Mouse (Mus musculus): ENCODE measurements around the gene Neurl4. TPM values are rescaled to one million over a fixed set of nuclear protein-coding genes. Genes with fewer than 3 reads are reported as not detected.
A peak's percentile ranks its signal among the peaks of the same experiment; 100 is the strongest.
"Not testable (repeated sequence)": the region's sequence is repeated elsewhere in the genome, so short reads cannot be mapped to it uniquely, and the experiment has no call there.

Gene Neurl4
- 12.6 and 13.3 TPM in 2 replicates for polyA plus RNA-seq (2016; fragmentation: Nextera tagmentation; extraction: Ambion mirVana)

DNA sequence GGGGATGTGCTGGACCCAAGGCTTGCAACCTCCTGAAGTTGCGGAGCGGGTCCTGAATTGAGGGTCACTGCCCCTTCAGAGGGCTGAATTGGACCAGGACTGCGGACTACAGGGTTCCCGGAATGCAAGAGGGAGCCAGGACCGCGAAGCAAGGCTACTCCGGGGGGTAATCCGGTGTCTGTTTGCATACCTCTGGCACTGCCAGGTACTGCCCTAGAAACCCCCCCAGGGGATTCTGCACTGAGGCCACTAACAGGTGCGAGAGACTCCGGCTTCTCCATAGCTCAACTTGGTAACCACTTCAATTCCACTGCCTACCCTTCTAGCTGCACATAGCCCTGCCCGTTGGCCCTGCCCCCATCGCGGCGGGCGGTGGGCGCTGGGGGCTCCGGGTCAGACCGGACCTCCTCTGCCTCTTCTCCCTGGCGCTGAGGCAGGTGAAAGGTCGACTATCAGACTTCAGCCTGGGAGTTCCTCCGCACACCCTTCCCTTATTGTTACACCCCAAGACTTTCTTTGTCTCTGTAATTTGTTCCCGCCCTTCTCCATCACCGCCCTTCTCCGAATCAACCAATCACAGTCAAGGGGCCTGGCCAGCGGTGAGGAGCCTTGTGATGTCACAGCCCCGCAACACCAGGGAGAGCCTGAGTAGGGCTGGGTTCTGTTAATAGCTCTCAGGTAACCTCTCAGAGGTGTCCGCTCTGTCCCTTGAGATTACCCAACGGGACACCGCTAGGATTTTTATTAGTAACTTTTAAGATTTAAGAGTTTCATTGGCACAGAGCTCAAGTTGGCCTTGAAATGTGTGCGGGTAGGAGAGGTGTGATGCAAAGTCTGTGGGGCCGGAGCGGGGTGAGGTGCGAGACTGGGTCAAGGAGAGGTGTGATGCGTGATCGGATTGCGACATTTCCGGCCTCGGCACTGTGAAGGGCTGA lies at the start of gene Neurl4, which contains the start of gene 2810408A11Rik:
Neurl4 (plus strand) TSS at position 602 of the 935 bp plus-strand sequence.
2810408A11Rik (minus strand) TSS at position 517 of the 935 bp plus-strand sequence.
- Histone ChIP-seq H3K4me1 (peaks cover 45% of the 10 kb centered on the region), H3K27me3 (ENCODE audit: low read depth, poor library complexity, severe bottlenecking) (no peaks in the 10 kb centered on the region), H3K9me3 (replicated peaks) (no peaks in the 10 kb centered on the region), H3K27ac (peak within 1 kb of the TSS; percentile 99), H3K4me3 (peak within 1 kb of the TSS; percentile 91), H3K36me3 (peaks cover 44% of the 10 kb centered on the region)
- whole genome bisulfite sequencing, result 1% methylated on average over 38 of the region's 38 CpGs
- DNase-seq (ENCODE audit: low spot score), result peak; percentile 87

DNA sequence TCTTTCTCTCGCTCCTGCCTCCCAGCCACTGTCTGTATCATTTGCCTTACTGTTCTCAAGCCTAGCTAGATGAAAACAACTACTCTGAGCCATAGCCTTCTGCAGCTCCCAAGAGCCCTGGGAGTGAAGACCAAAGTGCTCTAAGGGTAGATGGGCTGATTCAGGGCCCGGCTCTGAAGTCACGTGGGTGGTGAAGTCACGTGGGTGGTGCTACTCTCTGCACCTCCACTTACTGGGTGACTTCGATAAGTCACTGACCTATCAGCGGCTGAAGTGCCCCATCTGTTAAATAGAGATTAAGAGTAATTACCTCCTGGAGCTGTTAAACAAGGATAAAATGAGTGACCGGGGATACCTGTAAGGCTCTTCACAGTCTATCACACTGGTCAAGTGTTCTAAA lies 46.9 kb upstream of the Neurl4 start:
- WGBS, result 77% methylated on average over 7 of the region's 7 CpGs
- DNase-seq (ENCODE audit: low spot score), result no peak
- 0 out of 2 replicates have a peak overlapping the region, but pooled peaks have one; percentile 19 for H3K27ac ChIP-seq
- H3K27me3 ChIP-seq (ENCODE audit: low read depth, poor library complexity, severe bottlenecking), result peaks cover 36% of the 10 kb centered on the region
- H3K9me3 ChIP-seq (replicated peaks), result no peaks in the 10 kb centered on the region
- H3K4me3 ChIP-seq, result no peak overlapping the region
- H3K36me3 ChIP-seq, result peaks cover 42% of the 10 kb centered on the region
- H3K4me1 ChIP-seq, result peaks cover 43% of the 10 kb centered on the region

DNA sequence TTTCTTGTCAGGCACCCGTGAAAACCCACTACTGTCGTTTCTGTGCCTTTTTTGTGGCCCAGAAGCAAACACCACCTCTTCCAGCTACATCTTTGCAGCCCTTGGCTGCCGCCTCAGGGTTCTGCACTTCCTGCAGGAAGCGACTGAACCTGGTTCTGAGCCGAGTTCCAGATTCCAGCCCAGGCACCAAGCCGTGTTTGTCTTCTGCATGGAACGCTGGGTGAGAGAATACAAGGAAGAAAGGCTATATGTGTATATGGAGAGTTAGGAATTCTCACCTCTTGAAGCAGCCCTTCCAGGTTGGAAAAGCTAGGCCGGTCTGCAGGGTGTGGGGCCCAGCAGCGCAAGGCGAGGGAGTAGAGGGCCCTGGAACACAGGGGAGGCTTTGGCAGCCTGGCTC lies 46.2 kb upstream of the Neurl4 start:
- Histone ChIP-seq H3K4me1 (peaks cover 43% of the 10 kb centered on the region), H3K27me3 (ENCODE audit: low read depth, poor library complexity, severe bottlenecking) (peaks cover 43% of the 10 kb centered on the region), H3K36me3 (peaks cover 35% of the 10 kb centered on the region), H3K4me3 (no peak overlapping the region), H3K27ac (0 out of 2 replicates have a peak overlapping the region, but pooled peaks have one; percentile 53), H3K9me3 (replicated peaks) (no peaks in the 10 kb centered on the region)
- 87% methylated on average over 10 of the region's 10 CpGs for WGBS
- no peak for DNase-seq (ENCODE audit: low spot score)

DNA sequence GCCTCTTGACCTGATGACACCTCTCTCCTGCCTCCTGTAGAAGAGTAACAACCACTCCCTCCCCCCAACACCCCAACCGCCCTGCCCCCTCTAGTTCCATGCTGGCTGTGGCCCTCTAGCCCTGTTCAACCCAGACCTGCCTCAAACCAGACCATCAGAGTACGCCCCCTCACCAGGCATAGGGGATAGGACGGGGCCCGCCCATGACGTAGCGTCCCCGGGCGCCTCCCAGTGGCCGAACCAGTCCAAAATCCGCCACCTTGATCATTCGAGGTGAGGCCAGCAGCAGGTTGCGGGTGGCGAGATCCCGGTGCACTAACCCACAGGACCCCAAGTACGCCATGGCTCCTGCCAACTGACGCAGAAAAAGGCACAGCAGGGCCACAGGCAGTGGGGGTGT lies 45.5 kb upstream of the Neurl4 start:
- Histone ChIP-seq H3K4me1 (peaks cover 42% of the 10 kb centered on the region), H3K9me3 (replicated peaks) (no peaks in the 10 kb centered on the region), H3K36me3 (peaks cover 29% of the 10 kb centered on the region), H3K27me3 (ENCODE audit: low read depth, poor library complexity, severe bottlenecking) (peaks cover 50% of the 10 kb centered on the region), H3K27ac (peak overlapping the region; percentile 53; the same call in 1 of the 2 replicates), H3K4me3 (peak overlapping the region; percentile 2)
- 24% methylated on average over 16 of the region's 16 CpGs for WGBS
- DNase-seq (ENCODE audit: low spot score), result peak; percentile 78

DNA sequence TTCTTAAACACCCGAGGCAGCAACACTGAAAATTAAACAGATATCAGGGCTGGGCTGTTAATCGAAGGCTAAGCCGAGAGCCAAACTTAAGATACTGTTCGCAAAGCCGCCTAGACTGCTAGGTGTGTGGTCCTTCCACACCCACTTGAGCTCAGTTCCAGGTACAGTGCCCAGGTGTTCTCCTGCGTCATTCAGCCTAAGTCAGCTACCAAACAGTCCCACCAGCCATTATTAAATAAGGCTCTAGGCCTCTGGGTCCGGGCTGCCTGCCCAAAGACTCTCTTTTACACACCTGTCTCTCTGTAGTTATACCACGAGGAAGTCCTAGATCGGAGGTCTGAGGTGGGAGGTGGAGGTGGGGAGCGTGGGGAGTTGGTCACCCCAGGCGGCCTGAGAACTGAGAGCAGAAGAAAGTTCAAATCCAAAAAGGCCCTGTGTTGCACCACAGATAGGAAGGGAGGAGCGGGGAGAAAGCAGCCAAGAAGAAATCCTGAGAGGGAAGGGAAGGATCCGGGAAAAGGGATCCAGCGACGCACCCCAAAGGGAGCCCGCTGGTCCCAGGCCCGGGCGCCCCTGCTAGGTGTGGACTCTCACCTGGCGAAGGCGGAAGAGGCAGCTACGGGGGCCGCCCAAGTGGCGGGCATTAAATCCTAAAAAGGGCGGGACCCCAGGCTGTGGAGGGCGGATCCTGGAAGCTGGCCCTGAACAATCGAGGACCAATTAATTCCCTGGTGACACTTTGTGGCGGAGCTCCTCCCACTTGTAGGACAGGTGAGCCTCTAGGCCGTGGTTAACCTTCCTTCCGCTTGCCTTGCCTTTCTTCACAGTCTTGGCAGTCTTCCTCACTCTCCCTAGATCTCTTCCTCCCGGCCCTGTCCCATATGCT lies 42.5 kb upstream of the Neurl4 start, which contains the start of gene Tnk1:
Tnk1 (minus strand) TSS at position 618 of the 886 bp plus-strand sequence.
- Histone ChIP-seq H3K4me1 (peaks cover 27% of the 10 kb centered on the region), H3K27me3 (ENCODE audit: low read depth, poor library complexity, severe bottlenecking) (peaks cover 50% of the 10 kb centered on the region), H3K9me3 (replicated peaks) (no peaks in the 10 kb centered on the region), H3K27ac (no peak within 1 kb of the TSS), H3K4me3 (peak within 1 kb of the TSS; percentile 20; the same call in 1 of the 2 replicates), H3K36me3 (no peaks in the 10 kb centered on the region)
- WGBS, result 19% methylated on average over 30 of the region's 30 CpGs
- no peak for DNase-seq (ENCODE audit: low spot score)

DNA sequence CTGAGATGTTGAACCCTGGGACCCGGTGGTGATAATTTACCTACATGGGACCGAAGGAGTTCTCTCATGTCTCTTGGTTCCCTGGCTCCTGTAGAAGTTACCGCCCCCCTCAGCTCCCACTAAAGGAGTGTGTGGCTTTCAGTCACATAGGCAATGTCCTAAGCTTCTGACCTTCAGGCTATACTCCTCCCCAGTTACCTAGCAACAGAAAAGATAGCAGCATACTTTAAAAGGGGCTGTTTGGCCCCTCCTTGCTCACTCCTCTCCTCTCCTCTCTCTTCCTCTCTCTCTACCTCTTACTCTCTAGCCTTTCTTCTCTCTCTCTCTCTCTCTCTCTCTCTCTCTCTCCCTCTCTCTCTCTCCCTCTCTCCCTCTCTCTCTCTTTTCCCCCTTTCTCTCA lies 37.1 kb upstream of the Neurl4 start:
- H3K9me3 ChIP-seq (replicated peaks); H3K36me3 ChIP-seq; H3K4me3 ChIP-seq; H3K4me1 ChIP-seq; DNase-seq (ENCODE audit: low spot score); H3K27ac ChIP-seq: not testable (repeated sequence)
- peaks cover 16% of the 10 kb centered on the region for H3K27me3 ChIP-seq (ENCODE audit: low read depth, poor library complexity, severe bottlenecking)
- 82% methylated on average over 3 of the region's 3 CpGs for WGBS

DNA sequence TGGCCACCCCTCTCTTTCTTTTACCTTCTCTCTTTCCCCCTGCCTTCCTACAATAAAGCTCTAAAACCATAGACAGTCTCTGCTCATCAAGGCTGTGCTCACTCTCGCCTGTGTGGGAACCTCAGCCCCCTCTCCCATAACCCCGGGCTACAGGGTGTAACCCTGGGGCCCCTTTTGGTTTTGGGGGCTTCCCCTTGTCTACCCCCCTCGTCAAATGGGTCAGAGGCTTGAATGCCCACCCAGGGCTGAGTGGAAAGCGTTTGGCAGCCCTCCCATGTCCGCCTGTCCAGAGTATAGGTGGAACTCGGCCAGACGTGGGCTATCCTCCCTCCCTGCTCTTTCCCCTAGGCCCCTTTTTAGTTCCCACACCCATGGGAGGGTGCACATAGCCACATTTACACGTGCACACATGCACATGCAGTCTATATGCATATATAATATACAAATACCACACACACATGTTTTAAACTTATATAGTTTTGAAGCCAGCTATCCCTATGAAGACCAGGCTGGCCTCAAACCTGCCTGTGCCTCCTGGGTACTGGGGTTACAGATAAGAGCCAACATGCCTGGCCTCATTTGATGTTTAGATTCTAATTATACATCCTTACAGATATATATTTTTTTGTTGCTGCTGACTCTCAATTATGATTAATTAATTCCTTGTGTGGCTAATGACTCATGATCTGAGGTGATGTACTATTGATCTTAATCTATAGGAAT lies 36.6 kb upstream of the Neurl4 start:
- WGBS, result 63% methylated on average over 8 of the region's 8 CpGs
- Histone ChIP-seq H3K27me3 (ENCODE audit: low read depth, poor library complexity, severe bottlenecking) (peaks cover 11% of the 10 kb centered on the region), H3K9me3 (replicated peaks) (no peaks in the 10 kb centered on the region), H3K4me1 (no peaks in the 10 kb centered on the region), H3K36me3 (no peaks in the 10 kb centered on the region), H3K4me3 (no peak overlapping the region), H3K27ac (no peak overlapping the region)
- no peak for DNase-seq (ENCODE audit: low spot score)

DNA sequence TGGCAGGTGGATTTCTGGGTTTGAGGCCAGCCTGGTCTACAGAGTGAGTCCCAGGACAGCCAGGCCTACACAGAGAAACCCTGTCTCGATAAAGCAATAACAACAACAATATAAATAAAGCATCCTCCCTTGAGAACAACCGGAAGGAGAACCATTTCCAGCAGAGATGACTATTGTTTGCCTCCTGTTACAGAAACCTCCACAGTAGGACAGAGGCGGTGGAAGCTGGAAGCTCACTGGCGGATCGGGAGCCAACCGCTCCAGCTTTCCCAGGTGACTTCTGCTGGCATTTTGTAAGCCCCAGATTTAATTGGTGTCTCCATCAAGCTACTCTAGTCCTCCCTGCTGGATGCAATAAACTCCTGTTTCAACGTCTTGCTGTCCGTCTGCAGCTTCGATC lies 35.3 kb upstream of the Neurl4 start:
- WGBS, result 88% methylated on average over 9 of the region's 9 CpGs
- no peak for DNase-seq (ENCODE audit: low spot score)
- Histone ChIP-seq H3K27me3 (ENCODE audit: low read depth, poor library complexity, severe bottlenecking) (no peaks in the 10 kb centered on the region), H3K27ac (no peak overlapping the region), H3K4me1 (peaks cover 5% of the 10 kb centered on the region; the same call in 1 of the 2 replicates), H3K4me3 (no peak overlapping the region), H3K36me3 (no peaks in the 10 kb centered on the region), H3K9me3 (replicated peaks) (no peaks in the 10 kb centered on the region)

DNA sequence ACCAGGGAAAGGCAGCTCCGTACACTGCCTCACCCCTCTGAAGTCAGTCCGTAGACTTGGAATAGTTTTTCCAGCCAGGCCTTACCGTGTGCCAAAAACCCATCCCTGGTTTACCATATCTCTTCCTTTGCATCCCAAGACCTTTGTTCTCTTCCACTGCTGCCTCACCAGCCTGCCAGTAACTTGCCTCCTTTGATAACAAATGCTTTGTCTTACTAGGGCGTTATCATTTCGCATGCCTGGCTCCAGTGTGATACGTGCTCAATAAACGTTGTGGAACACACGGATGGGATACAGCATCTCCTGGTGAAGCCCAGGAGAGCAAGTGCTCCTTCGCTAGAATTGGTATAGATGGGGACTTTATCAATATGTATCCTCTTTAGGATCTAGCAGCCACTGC lies 33.5 kb upstream of the Neurl4 start:
- Histone ChIP-seq H3K4me3 (no peak overlapping the region), H3K4me1 (peaks cover 5% of the 10 kb centered on the region; the same call in 1 of the 2 replicates), H3K36me3 (no peaks in the 10 kb centered on the region), H3K27ac (no peak overlapping the region), H3K9me3 (replicated peaks) (no peaks in the 10 kb centered on the region), H3K27me3 (ENCODE audit: low read depth, poor library complexity, severe bottlenecking) (no peaks in the 10 kb centered on the region)
- no peak for DNase-seq (ENCODE audit: low spot score)
- 72% methylated on average over 9 of the region's 9 CpGs for WGBS

DNA sequence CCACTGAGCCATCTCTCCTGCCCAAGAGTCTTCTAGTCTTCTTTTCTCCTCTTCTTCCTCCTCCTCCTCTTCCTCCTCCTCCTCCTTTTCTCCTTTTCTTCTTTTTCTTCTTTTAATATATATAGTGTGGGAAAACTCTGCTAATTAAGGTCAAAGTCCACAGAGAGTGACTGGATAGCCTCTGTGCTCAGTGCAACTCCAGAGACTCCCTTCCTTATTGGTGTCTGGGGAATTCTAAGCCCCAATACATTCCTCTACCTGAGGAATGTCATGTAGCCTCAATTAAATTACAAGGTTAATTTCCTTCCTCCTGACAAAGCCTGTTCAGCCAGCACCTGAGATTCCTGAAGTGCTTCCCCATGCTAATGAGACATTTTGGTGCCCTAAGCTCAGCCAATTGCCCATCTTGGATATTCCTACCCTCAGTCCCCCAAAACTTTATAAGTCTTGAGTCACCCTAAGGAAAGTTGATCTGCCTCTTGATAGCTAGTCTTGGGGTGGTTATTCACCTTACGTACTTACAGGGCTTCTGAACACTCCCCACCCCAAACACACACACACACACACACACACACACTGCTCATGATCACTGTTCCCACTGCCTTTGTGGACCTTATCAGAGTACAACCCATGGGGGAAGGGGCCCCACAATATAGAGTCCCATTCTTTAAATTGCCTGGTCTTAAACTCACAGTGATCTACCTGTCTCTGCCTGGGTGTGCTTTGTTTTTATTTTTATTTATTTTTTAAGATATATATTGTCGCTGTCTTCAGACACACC lies 30.4 kb upstream of the Neurl4 start:
- Histone ChIP-seq H3K4me3 (no peak overlapping the region), H3K9me3 (replicated peaks) (no peaks in the 10 kb centered on the region), H3K27ac (no peak overlapping the region), H3K4me1 (peaks cover 5% of the 10 kb centered on the region; the same call in 1 of the 2 replicates), H3K27me3 (ENCODE audit: low read depth, poor library complexity, severe bottlenecking) (no peaks in the 10 kb centered on the region), H3K36me3 (no peaks in the 10 kb centered on the region)
- no peak for DNase-seq (ENCODE audit: low spot score)
- 83% methylated on average over 2 of the region's 2 CpGs for WGBS

DNA sequence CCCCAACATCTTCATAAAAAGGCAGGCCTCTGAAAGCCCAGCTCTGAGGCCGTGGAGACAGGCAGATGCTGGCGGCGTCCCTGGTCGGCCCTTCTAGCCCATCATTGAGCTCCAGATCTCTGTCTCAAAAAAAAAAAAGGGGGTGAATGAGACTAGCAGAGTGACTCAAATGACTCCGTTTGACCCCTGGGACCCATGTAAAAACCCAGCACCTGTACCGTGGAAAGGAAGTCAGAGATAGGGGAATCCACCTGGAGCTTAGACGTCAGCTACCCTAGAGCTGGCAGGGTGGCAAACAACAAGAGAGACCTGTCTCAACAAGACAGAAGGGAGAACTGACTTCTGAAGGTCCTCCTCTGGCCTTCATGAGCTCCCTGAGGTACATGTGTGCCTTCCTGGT lies 29.1 kb upstream of the Neurl4 start:
- H3K9me3 ChIP-seq (replicated peaks), result no peaks in the 10 kb centered on the region
- H3K4me1 ChIP-seq, result peaks cover 16% of the 10 kb centered on the region; the same call in 1 of the 2 replicates
- DNase-seq (ENCODE audit: low spot score), result no peak
- H3K36me3 ChIP-seq, result no peaks in the 10 kb centered on the region
- no peaks in the 10 kb centered on the region for H3K27me3 ChIP-seq (ENCODE audit: low read depth, poor library complexity, severe bottlenecking)
- no peak overlapping the region for H3K4me3 ChIP-seq
- no peak overlapping the region for H3K27ac ChIP-seq
- 89% methylated on average over 7 of the region's 7 CpGs for whole genome bisulfite sequencing
